Mouse (Mus musculus) ES-E14 (cell line): ENCODE results near the gene Pygo2.

ENCODE experiments used
- CHD2 ChIP-seq: IDR thresholded peaks from 2 replicates; pipeline ENCODE4 v1.6.1; 2014; ENCODE audit warnings: mild to moderate bottlenecking, low read depth, low read length, inconsistent platforms
- HCFC1 ChIP-seq: IDR thresholded peaks from 2 replicates; pipeline ENCODE4 v1.6.1; 2012; ENCODE audit warnings: low read length, inconsistent platforms, borderline replicate concordance; ENCODE audit not compliant: insufficient read depth

DNA sequence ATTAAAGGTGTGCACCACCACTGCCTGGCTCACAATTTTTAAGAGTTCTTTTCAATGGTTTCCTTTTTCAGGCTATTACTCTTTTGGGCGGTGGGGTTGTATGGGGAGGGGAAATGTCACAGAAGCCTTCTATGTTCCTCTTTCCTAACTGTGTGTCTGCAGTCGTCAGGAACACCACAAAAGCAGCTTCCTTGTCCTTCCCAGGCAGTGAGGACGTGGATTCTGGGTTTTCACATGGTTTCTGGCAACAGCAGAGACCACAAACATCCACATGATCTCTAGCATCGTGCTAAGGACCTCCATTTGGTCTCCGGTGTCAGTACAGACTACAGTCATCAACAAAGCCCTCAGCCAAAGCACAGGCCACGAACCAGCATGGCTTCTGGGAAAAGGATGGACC is 43.8 kb downstream of the Pygo2 start:
- TF ChIP-seq CHD2 (no peak), HCFC1 (no peak)
